Mouse (Mus musculus) kidney, adult 8-10 months (tissue): ENCODE data around the gene Gse1.

Source experiments
- DNase-seq, 2 experiments: peaks; one replicate each; pipeline ENCODE4 v3.0.0; 2022

Gene Gse1

GRCm38 (mm10) chr8:120505619-120506310 is 277.5 kb downstream of the Gse1 start:
- DNase-seq = no peak

GRCm38 (mm10) chr8:120506562-120506961 is 278.3 kb downstream of the Gse1 start:
- DNase-seq = no peak

GRCm38 (mm10) chr8:120507290-120507689 is 279.0 kb downstream of the Gse1 start:
- DNase-seq = no peak

- DNase-seq = no peak
Measured at GRCm38 (mm10) chr8:120509136-120510034, 281.1 kb downstream of the Gse1 start.

- DNase-seq = no peak
Measured at GRCm38 (mm10) chr8:120510035-120510416, 281.8 kb downstream of the Gse1 start.

- DNase-seq = no peak
Measured at GRCm38 (mm10) chr8:120510863-120511457, 282.7 kb downstream of the Gse1 start.

- DNase-seq = no peak
Measured at GRCm38 (mm10) chr8:120511737-120512136, 283.5 kb downstream of the Gse1 start.

- no peak for DNase-seq
Measured at GRCm38 (mm10) chr8:120512326-120512725, 284.1 kb downstream of the Gse1 start.

- no peak for DNase-seq
Measured at GRCm38 (mm10) chr8:120513145-120513544, 284.9 kb downstream of the Gse1 start.

- no peak for DNase-seq
Measured at GRCm38 (mm10) chr8:120513638-120514461, 285.6 kb downstream of the Gse1 start.

- no peak for DNase-seq
Measured at GRCm38 (mm10) chr8:120515214-120515613, 287.0 kb downstream of the Gse1 start.

- no peak for DNase-seq
Measured at GRCm38 (mm10) chr8:120515650-120516049, 287.4 kb downstream of the Gse1 start.

GRCm38 (mm10) chr8:120516182-120516755 is 288.0 kb downstream of the Gse1 start:
- DNase-seq = no peak

- no peak for DNase-seq
Measured at GRCm38 (mm10) chr8:120517666-120518410, 289.6 kb downstream of the Gse1 start.

- DNase-seq = no peak
Measured at GRCm38 (mm10) chr8:120518736-120519534, 290.7 kb downstream of the Gse1 start.

- no peak for DNase-seq
Measured at GRCm38 (mm10) chr8:120520287-120520686, 292.0 kb downstream of the Gse1 start.

- DNase-seq = no peak
Measured at GRCm38 (mm10) chr8:120520707-120521590, 292.7 kb downstream of the Gse1 start.

- DNase-seq = no peak
Measured at GRCm38 (mm10) chr8:120521591-120521965, 293.3 kb downstream of the Gse1 start.

- no peak for DNase-seq
Measured at GRCm38 (mm10) chr8:120523641-120524040, 295.4 kb downstream of the Gse1 start.

GRCm38 (mm10) chr8:120525135-120525534 is 296.9 kb downstream of the Gse1 start:
- DNase-seq = no peak
